Mouse (Mus musculus): ENCODE results near the gene Gstp1.
"Not testable (repeated sequence)": the region's sequence is repeated elsewhere in the genome, so short reads cannot be mapped to it uniquely, and the experiment has no call there.

The Gstp1 gene

GRCm38 (mm10) chr19:4037154-4037787 lies 514 bp downstream of the Gstp1 start:
- not testable (repeated sequence) for DNase-seq (ENCODE audit: low read depth)

DNA sequence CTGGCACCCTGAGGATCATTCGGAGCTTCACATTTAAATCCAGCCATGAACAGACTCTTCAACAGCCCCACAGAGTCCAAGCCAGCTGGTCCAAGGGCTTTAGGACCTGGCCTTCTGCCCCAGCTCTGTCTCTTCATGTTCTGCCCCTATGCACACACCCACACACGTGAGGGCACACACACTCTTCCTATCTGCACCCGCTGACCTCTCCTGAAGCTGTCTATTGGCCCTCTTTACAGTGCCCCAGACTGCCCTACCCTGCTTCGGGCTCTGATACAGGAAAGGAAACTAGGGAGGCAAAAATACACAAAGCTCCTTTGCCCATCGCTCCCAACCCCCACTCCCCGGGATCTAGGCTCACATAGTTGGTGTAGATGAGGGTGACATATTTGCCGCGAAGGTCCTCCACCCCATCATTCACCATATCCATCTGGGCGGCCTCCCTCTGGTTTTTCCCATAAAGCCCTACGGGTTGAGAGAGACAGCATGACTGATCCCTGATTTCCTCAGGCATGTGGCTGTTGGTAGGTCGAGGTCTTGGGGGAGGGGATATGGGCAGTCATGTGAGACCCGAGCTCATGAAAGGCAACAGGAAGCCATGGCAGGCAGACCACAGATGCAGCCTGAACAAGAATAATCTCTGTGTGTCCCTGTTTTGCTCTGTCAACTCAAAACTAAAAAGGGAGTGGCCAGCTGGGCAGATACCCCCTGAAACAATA lies 1.3 kb downstream of the Gstp1 start:
- peak; percentile 41 for DNase-seq (ENCODE audit: low read depth)

- DNase-seq (ENCODE audit: low read depth): no peak
Measured at GRCm38 (mm10) chr19:4033742-4034141, 4.0 kb downstream of the Gstp1 start.

DNA sequence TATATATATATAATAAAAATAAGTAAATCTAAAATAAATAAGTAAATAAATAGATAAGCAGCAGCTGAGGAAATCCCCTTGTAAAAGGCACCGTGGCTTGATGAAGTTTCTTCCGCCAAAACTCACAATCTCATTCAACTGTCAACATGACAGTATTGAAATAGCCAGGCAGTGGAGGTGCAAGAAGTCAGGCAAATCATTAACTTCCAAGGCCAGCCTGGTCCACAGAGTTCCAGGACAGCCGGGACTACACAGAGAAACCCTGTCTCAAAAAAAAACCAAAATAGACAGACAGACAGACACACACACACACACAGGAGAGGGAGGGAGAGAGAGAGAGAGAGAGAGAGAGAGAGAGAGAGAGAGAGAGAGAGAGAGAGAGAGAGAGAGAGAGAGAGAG lies 4.5 kb downstream of the Gstp1 start:
- no peak for DNase-seq (ENCODE audit: low read depth)

- DNase-seq (ENCODE audit: low read depth): no peak
Measured at GRCm38 (mm10) chr19:4032668-4033067, 5.1 kb downstream of the Gstp1 start.

GRCm38 (mm10) chr19:4027576-4027975 lies 10.2 kb downstream of the Gstp1 start:
- no peak for DNase-seq (ENCODE audit: low read depth)

- no peak for DNase-seq (ENCODE audit: low read depth)
Measured at GRCm38 (mm10) chr19:4023185-4023584, 14.6 kb downstream of the Gstp1 start.

DNA sequence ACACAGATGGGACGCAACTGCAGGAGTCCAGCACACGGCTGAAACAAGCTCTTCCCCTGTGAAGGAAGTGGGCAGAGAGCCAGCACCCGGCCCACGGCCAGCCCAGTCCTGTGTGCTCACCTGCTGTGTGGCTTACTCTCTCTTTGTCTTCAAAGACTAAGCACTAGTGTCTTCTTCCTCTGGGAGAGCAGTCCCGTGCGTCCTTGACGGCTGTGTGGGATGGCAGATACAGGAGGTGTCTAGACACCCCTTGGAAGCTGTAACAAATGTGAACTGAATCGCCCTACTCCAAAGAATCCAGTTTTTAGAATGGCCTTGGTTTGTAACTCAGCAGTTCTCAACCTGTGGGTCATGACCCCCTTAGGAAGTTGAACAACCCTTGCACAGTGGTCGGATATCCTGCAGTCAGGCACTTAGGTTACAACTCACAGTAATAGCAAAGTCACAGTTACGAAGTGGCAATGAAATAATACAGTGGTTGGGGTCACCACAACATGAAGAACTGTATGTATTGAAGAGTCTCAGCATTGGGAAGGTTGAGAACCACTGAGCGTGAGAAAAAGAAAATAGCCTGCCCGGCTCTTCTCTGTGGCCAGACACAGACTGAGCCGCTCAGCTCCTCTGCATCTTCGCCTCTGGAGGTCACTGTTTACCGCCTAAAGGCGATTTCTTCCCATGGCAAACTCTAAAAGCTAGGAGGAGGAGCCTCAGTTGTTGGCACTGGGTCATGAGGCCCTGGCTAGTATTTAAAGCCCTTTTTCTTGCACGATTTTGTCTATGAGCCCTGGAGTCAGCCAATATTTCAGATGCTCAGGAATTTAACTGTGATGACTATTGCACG lies 18.8 kb downstream of the Gstp1 start:
- DNase-seq (ENCODE audit: low read depth): peak; percentile 86

DNA sequence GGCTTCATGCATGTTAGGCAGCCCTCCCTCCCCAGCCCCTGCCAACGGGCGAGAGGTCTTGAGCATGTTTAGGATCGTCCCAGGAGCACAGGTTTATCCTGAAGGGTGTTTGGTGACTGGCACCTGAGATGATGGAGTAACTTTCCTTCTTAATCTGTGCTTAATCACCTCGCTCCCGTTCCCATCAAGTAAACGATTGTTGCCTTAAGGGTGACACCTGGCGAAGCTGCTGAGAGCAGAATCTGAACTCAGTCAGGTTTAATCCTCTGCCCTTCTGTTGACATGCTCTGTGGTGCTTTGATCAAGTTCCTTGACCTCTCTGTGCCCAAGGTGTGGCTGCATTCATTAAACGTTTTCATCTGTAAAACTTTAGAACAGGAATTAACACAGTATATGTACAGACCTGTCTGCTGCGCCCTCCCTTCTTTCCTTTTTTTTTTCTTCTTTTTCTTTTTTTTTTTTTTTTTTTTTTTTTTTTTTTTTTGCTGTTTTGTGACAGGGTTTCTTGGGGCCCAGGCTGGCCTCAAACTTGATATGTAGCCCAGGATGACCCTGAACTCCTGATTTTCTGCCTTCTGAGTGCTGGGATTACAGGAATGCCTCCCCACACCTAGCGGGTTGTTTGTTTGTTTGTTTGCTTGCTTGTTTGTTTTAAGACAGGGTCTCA lies 19.7 kb downstream of the Gstp1 start:
- DNase-seq (ENCODE audit: low read depth): no peak

DNA sequence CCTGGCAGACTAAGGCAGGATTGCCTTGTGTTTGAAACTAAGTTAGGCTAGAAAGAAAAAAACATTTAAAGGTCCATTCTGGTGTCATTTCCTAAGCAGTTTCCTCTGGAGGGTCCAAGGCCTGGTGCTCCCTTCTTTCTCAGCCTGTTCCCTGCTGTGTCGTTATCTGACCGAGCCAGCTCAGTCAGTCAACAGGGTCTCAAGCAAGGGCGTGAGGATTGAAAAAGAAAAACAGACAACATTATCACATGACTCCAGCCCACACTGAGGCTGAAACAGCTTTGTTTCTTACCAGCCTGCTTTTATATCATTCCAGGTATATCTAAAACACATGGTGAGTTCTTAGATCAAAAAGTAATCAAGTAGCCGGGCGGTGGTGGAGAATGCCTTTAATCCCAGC lies 22.1 kb downstream of the Gstp1 start:
- DNase-seq (ENCODE audit: low read depth): no peak

DNA sequence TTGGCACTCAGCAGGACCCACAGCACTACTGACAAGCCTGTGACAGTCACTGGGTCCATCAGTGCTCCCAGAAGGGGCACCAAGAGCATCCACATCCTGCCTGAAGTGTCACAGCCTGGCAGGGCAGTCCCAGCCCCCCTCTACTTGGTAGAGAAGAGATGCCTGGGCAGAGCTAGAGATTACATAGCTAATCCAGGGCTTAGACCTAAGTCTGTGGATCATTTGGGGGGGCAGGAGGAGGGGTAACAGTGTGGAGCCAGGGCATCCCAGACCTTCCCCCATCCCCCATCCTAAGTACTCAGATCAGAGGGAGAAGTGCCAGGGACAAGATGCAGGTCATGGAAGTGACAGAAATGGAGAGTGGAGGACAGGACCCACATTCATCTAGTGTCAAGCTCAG lies 23.0 kb downstream of the Gstp1 start:
- no peak for DNase-seq (ENCODE audit: low read depth)

DNA sequence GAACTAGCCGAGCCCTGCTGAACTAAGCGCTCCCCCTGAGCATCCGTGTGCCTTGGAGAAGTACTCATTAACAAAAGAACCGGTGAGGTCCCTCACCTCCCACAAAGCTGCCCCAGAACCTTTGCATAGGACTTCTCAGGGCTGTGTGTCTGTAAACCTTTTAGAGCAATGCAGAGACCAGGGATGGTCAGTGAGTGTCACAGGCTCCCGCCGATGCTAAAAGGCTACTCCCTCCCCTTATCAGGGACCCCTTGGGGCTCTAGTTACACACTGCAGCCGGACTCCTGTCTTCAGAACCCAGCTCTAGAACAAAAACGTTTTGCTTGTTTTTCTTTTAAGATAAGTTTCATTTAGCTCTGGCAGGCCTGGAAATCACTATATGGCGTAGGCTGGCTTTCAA lies 24.7 kb downstream of the Gstp1 start:
- no peak for DNase-seq (ENCODE audit: low read depth)

DNA sequence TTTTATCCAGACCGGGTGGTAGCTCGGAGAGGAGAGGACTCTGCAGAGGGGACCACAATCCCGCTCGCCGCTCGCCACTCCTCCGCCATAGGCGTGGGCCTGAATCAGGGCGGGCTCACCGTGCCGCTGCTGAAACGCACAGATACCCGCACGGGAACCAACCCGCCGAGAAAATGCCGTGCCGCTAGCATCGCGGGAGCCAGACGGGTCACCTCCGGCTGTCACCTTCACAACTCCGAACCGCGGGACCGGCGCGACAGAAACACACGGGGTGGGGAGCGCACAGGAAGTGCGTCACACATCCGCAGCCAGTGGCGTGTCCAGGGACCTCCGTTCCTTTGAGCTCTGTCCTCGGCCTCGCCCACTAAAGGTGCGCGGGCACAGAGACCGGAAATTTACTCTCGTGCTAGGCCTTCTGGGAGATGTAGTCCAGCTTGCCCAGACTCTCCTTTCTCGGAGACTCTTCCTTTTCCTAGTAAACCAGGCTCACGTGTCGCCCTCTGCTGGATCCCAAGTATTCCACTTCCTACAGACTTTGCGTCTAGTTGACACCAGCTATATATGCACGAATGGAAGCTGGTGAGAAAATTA lies 25.3 kb downstream of the Gstp1 start, which contains the start of gene Ndufv1:
Ndufv1 (minus strand) TSS at position 375 of the 591 bp plus-strand sequence.
- peak; percentile 98 for DNase-seq (ENCODE audit: low read depth)

DNA sequence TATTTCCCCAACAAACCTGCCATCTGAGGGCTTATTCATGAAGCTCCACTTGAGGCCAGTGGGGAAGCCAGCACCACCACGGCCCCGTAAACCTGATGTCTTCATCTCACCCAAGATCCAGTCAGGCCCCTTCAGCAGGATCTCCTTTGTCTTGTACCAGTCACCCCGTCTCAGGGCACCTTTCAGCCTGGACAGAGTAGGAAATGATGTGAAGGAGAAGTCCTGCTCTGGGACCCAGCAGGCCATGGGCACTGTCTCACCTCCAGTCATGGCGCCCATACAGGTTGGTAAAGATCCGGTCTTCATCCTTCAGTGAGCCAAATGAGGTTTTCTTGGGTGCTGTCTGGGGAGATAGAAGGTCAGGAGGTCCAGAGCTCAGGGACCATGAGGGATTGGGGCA lies 26.7 kb downstream of the Gstp1 start:
- DNase-seq (ENCODE audit: low read depth): no peak

GRCm38 (mm10) chr19:4005971-4006370 lies 31.8 kb downstream of the Gstp1 start:
- DNase-seq (ENCODE audit: low read depth): no peak

- DNase-seq (ENCODE audit: low read depth): no peak
Measured at GRCm38 (mm10) chr19:4005091-4005490, 32.7 kb downstream of the Gstp1 start.

- no peak for DNase-seq (ENCODE audit: low read depth)
Measured at GRCm38 (mm10) chr19:4004331-4004730, 33.5 kb downstream of the Gstp1 start.

- no peak for DNase-seq (ENCODE audit: low read depth)
Measured at GRCm38 (mm10) chr19:4003641-4004040, 34.1 kb downstream of the Gstp1 start.

- DNase-seq (ENCODE audit: low read depth): no peak
Measured at GRCm38 (mm10) chr19:4003112-4003511, 34.7 kb downstream of the Gstp1 start, which contains the start of gene Doc2g. TSS of gene Doc2g (plus strand) at chr19:4003313.

DNA sequence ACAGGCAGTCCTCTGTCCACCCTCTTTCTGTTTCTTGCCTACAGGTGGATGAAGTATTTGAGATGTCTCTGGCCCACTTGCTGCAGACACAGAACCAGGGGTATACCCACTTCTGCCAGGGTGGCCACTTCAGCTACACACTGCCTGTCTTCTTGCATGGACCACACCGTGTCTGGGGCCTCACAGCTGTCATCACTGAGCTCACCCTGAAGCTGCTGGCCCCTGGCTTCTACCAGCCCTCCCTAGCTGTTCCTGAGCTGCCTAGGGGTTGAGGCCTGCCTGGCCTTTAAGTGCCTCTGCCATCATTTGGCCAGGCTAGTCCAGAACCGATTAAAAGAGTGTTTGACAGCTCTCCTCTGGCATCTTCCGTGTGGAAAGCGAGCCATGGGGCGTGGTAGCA lies 36.0 kb downstream of the Gstp1 start:
- no peak for DNase-seq (ENCODE audit: low read depth)

GRCm38 (mm10) chr19:4000949-4001525 lies 36.7 kb downstream of the Gstp1 start:
- no peak for DNase-seq (ENCODE audit: low read depth)
